Mouse (Mus musculus) kidney, adult 2 months (tissue): ENCODE results near the gene Cul1.

Experiments
- CTCF ChIP-seq: fragments of 200-500 bp; conservative IDR thresholded peaks from 2 replicates; pipeline ENCODE4 v1.5.1; 2011; ENCODE audit warnings: low read depth, mild to moderate bottlenecking, control low read depth, low read length, moderate library complexity, mixed read lengths; ENCODE audit not compliant: insufficient read depth, insufficient read length
- POLR2A ChIP-seq: fragments of 200-500 bp; IDR thresholded peaks from one replicate; pipeline ENCODE4 v1.6.1; 2011; ENCODE audit warnings: low read depth, low read length, control low read depth

- TF ChIP-seq CTCF, result no peak
- TF ChIP-seq POLR2A, result no peak
Measured at GRCm38 (mm10) chr6:47453098-47453497, at the start of gene Cul1.
